Mouse (Mus musculus): ENCODE measurements around the gene 1810055G02Rik.

1810055G02Rik gene

GRCm38 (mm10) chr19:3695006-3695405 lies 13.1 kb upstream of the 1810055G02Rik start:
- no peak for DNase-seq (ENCODE audit: low read depth, low spot score)

GRCm38 (mm10) chr19:3695471-3695870 lies 12.6 kb upstream of the 1810055G02Rik start:
- no peak for DNase-seq (ENCODE audit: low read depth, low spot score)

- no peak for DNase-seq (ENCODE audit: low read depth, low spot score)
These were observed 12.1 kb upstream of the 1810055G02Rik start for GRCm38 (mm10) chr19:3695976-3696375.

- DNase-seq (ENCODE audit: low read depth, low spot score): no peak
These were observed 10.1 kb upstream of the 1810055G02Rik start for GRCm38 (mm10) chr19:3698035-3698434.

- peak; percentile 46 for DNase-seq (ENCODE audit: low read depth, low spot score)
These were observed 8.3 kb upstream of the 1810055G02Rik start for GRCm38 (mm10) chr19:3699508-3700438.

GRCm38 (mm10) chr19:3702460-3702859 lies 5.6 kb upstream of the 1810055G02Rik start:
- no peak for DNase-seq (ENCODE audit: low read depth, low spot score)

- no peak for DNase-seq (ENCODE audit: low read depth, low spot score)
These were observed 1.8 kb upstream of the 1810055G02Rik start for GRCm38 (mm10) chr19:3706258-3706657.

GRCm38 (mm10) chr19:3707553-3707952 lies 540 bp upstream of the 1810055G02Rik start:
- no peak for DNase-seq (ENCODE audit: low read depth, low spot score)

- DNase-seq (ENCODE audit: low read depth, low spot score): no peak
These were observed 1.1 kb downstream of the 1810055G02Rik start for GRCm38 (mm10) chr19:3709013-3709787.

GRCm38 (mm10) chr19:3710436-3710835 lies 2.3 kb downstream of the 1810055G02Rik start:
- no peak for DNase-seq (ENCODE audit: low read depth, low spot score)

- DNase-seq (ENCODE audit: low read depth, low spot score): no peak
These were observed 6.3 kb downstream of the 1810055G02Rik start for GRCm38 (mm10) chr19:3714381-3714780.

- DNase-seq (ENCODE audit: low read depth, low spot score): peak; percentile 86
These were observed 10.6 kb downstream of the 1810055G02Rik start for GRCm38 (mm10) chr19:3718481-3719361.

- no peak for DNase-seq (ENCODE audit: low read depth, low spot score)
These were observed 11.3 kb downstream of the 1810055G02Rik start for GRCm38 (mm10) chr19:3719362-3719891.

GRCm38 (mm10) chr19:3723170-3723569 lies 15.1 kb downstream of the 1810055G02Rik start:
- DNase-seq (ENCODE audit: low read depth, low spot score): no peak

GRCm38 (mm10) chr19:3723904-3724303 lies 15.8 kb downstream of the 1810055G02Rik start:
- no peak for DNase-seq (ENCODE audit: low read depth, low spot score)

GRCm38 (mm10) chr19:3724779-3725178 lies 16.7 kb downstream of the 1810055G02Rik start:
- no peak for DNase-seq (ENCODE audit: low read depth, low spot score)

- no peak for DNase-seq (ENCODE audit: low read depth, low spot score)
These were observed 20.8 kb downstream of the 1810055G02Rik start for GRCm38 (mm10) chr19:3728901-3729300.

GRCm38 (mm10) chr19:3730781-3731646 lies 22.9 kb downstream of the 1810055G02Rik start:
- DNase-seq (ENCODE audit: low read depth, low spot score): no peak

GRCm38 (mm10) chr19:3736001-3736400 lies 27.9 kb downstream of the 1810055G02Rik start:
- DNase-seq (ENCODE audit: low read depth, low spot score): no peak

- no peak for DNase-seq (ENCODE audit: low read depth, low spot score)
These were observed 31.6 kb downstream of the 1810055G02Rik start for GRCm38 (mm10) chr19:3739650-3740049.

All from WW6 (cell line).